Mouse (Mus musculus) forebrain, embryonic 10.5 days (tissue): ENCODE measurements around the gene Drc1. TPM values are rescaled to one million over a fixed set of nuclear protein-coding genes. Genes with fewer than 3 reads are reported as not detected.
A peak's percentile ranks its signal among the peaks of the same experiment; 100 is the strongest.

Experiments
- DNase-seq: peaks from one replicate; pipeline ENCODE4 v3.0.0-alpha.2; 2017; ENCODE audit warnings: low spot score; ENCODE audit errors: extremely low spot score
- H3K27ac ChIP-seq: fragments of 300-500 bp; sonication (generic); 2 replicates; pipeline ENCODE4 v1.5.1; 2016; ENCODE audit warnings: mild to moderate bottlenecking
- H3K27me3 ChIP-seq: fragments of 300-500 bp; sonication (generic); 2 replicates; pipeline ENCODE4 v1.6.1; 2016; ENCODE audit warnings: mild to moderate bottlenecking; ENCODE audit not compliant: poor library complexity, severe bottlenecking
- H3K36me3 ChIP-seq: fragments of 300-500 bp; sonication (generic); replicated peaks from 2 replicates; pipeline ENCODE4 v1.6.1; 2016; ENCODE audit warnings: mild to moderate bottlenecking, moderate library complexity
- H3K4me1 ChIP-seq: fragments of 300-500 bp; sonication (generic); 2 replicates; pipeline ENCODE4 v1.6.1; 2016
- H3K4me3 ChIP-seq: fragments of 300-500 bp; sonication (generic); 2 replicates; pipeline ENCODE4 v1.5.1; 2016; ENCODE audit warnings: mild to moderate bottlenecking, moderate library complexity
- H3K9me3 ChIP-seq: fragments of 300-500 bp; sonication (generic); 2 replicates; pipeline ENCODE4 v1.6.1; 2016; ENCODE audit warnings: mild to moderate bottlenecking, moderate library complexity
- WGBS: fragments of 180-500 bp; shearing (Covaris S2); methylation state at CpG from one replicate; pipeline ENCODE4 v1.1.7; 2016; 5-methylcytosine and 5-hydroxymethylcytosine counted together
- polyA plus RNA-seq: library from polyadenylated mRNA; unstranded; fragments of >200 nt; fragmentation: Nextera tagmentation; extraction: Ambion mirVana; gene quantifications from 2 replicates; pipeline ENCODE4 v1.2.1, GENCODE M21; 2016

The Drc1 gene
- polyA plus RNA-seq, 1 experiment from 2014 or later: 0.48 TPM

DNA sequence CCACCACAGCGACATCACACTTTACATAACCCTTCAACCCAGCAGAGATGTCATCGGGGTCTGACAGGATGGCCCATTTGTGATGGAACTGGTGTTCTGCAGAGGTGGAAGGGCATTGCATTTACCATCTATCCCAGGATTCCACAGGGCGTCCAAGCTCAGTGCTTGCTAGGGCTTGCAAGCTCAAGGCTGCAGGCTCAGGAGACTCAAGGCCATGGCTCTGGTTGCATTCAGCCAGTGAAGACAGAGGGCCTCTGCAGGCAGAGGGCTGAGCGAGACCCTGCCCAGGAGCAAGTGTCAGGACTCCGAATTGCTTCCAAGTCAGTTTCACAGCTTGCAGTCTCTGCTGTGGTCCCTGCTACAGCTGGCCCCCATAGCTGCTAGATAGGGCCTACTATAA, 108.6 kb downstream of the Drc1 start:
- no peaks in the 10 kb centered on the region for H3K9me3 ChIP-seq
- DNase-seq: no peak
- H3K4me3 ChIP-seq: no peak overlapping the region
- H3K27me3 ChIP-seq: no peaks in the 10 kb centered on the region; the same call in 1 of the 2 replicates
- no peak overlapping the region for H3K27ac ChIP-seq
- 85% methylated on average over 5 of the region's 5 CpGs for WGBS
- H3K36me3 ChIP-seq: no peaks in the 10 kb centered on the region
- no peaks in the 10 kb centered on the region for H3K4me1 ChIP-seq

DNA sequence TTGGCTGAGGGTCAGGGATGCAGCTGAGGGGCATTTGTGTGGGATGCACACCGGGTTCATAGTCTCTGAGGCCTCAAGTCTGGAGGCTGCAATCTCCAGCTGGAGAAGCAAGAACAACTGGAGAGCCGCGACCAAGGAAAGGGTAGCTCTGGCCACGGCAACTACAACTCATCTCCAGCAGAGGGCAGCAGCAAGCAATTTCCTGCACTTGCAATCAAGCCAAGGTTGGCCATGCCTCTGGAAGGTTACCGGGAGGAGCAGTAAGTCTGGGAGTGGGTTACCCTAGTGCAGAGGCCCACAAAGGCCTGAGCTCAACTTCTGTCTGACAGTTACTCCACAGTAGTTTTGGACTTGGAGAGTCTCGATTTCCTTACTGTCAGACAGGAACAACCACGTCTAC, 110.3 kb downstream of the Drc1 start:
- H3K27ac ChIP-seq: no peak overlapping the region
- H3K4me3 ChIP-seq: no peak overlapping the region
- 28% methylated on average over 7 of the region's 7 CpGs for WGBS
- no peaks in the 10 kb centered on the region; the same call in 1 of the 2 replicates for H3K27me3 ChIP-seq
- DNase-seq: peak; percentile 77
- H3K36me3 ChIP-seq: no peaks in the 10 kb centered on the region
- no peaks in the 10 kb centered on the region for H3K9me3 ChIP-seq
- no peaks in the 10 kb centered on the region for H3K4me1 ChIP-seq

DNA sequence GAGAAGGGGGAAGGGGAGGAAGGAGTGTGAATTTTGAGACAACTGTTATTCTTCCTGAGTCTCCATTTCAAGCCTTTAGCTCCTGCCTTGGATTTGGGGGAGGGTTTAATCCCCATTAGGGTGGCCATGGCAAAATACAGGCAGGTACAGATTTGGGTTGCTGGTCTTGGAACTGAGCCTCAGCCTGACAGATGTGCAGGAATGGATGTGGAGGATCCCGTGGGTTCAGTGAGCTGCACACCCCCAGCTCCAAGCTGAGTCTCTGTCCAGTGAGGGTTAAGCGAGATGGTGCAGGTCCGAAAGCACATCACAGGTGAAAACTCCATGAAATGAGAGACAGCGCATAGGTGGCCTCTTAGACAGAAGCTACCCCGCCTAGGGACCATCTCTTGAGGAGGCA, 119.3 kb downstream of the Drc1 start:
- H3K27ac ChIP-seq: peak overlapping the region; percentile 77
- 83% methylated on average over 5 of the region's 5 CpGs for WGBS

DNA sequence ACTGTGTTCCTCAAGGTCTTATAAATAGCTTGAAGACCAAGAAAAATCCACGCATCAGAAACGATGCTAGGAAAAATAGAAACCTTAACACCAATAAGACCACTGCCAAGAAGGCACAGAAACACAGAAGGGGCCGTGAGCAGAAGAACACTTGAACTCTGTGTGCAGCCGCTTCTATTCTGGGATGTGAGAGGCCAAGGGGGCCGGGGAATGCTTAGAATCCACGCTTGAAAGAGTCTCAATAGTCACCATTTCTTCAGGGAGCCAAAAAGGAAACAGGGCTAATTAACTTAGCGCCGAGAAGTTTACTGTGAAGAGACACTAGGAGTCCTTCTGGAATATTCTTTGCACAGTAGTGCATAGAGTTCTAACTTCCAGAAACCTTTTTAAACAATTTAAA, 120.0 kb downstream of the Drc1 start:
- H3K4me1 ChIP-seq: peaks cover 29% of the 10 kb centered on the region
- peaks cover 51% of the 10 kb centered on the region for H3K27me3 ChIP-seq
- H3K36me3 ChIP-seq: no peaks in the 10 kb centered on the region
- 15% methylated on average over 8 of the region's 8 CpGs for WGBS
- H3K4me3 ChIP-seq: no peak overlapping the region
- DNase-seq: peak; percentile 49
- 0 out of 2 replicates have a peak, but pooled peaks cover 6% of the 10 kb centered on the region for H3K9me3 ChIP-seq
- peak overlapping the region; percentile 77 for H3K27ac ChIP-seq

More for the DNA sequence above, 119.3 kb downstream of the Drc1 start:
- DNase-seq: no peak
- Histone ChIP-seq H3K9me3 (0 out of 2 replicates have a peak, but pooled peaks cover 6% of the 10 kb centered on the region), H3K4me1 (peaks cover 26% of the 10 kb centered on the region), H3K4me3 (no peak overlapping the region), H3K27me3 (peaks cover 51% of the 10 kb centered on the region), H3K36me3 (no peaks in the 10 kb centered on the region)

DNA sequence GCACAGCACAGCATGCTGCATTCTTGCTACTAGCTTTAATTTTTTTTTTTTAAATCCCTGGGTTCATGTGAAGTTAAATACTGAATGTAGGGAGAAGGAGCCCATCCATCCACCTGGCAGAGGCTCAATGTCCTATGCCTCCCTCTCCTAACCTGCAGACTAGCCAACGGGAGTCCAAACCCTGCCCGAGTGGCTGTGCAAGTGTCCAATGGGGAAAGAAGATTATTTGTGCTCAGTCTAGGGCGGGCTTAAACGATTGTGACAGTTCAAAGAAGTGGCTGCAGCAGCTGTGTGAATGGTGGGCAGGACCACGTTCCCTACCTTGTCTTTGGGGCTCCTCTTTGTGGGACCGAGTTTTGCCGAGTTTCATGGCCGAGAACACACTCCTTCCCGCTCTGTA, 125.7 kb downstream of the Drc1 start:
- no peaks in the 10 kb centered on the region for H3K9me3 ChIP-seq
- peak; percentile 34 for DNase-seq
- 12% methylated on average over 9 of the region's 9 CpGs for WGBS
- H3K4me1 ChIP-seq: peaks cover 26% of the 10 kb centered on the region
- peak overlapping the region; percentile 63; the same call in 1 of the 2 replicates for H3K27ac ChIP-seq
- H3K36me3 ChIP-seq: no peaks in the 10 kb centered on the region
- peaks cover 43% of the 10 kb centered on the region for H3K27me3 ChIP-seq
- peak overlapping the region; percentile 31; the same call in 1 of the 2 replicates for H3K4me3 ChIP-seq

DNA sequence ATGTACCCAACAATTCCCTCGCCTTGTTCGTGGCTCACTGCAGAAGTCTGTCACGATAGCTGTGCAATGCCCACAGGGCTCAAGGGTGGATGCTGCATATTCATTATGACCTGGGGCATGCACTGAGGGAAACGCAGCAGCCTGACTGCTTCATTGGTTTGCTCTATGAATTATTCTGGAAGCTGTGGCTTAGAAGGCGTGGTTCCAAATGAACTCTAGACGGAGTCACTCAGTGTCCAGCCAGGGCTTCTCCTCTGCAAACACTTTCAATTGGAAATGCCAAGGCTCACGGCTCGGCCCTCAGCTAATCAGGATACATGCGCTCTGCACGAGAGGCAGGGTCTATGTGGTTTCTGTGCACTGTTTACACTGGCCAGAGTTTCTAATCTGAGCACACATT, 130.3 kb downstream of the Drc1 start:
- Histone ChIP-seq H3K36me3 (no peaks in the 10 kb centered on the region), H3K27ac (no peak overlapping the region), H3K4me3 (no peak overlapping the region), H3K9me3 (no peaks in the 10 kb centered on the region), H3K27me3 (peaks cover 20% of the 10 kb centered on the region), H3K4me1 (peaks cover 25% of the 10 kb centered on the region)
- no peak for DNase-seq
- WGBS: 91% methylated on average over 10 of the region's 10 CpGs

DNA sequence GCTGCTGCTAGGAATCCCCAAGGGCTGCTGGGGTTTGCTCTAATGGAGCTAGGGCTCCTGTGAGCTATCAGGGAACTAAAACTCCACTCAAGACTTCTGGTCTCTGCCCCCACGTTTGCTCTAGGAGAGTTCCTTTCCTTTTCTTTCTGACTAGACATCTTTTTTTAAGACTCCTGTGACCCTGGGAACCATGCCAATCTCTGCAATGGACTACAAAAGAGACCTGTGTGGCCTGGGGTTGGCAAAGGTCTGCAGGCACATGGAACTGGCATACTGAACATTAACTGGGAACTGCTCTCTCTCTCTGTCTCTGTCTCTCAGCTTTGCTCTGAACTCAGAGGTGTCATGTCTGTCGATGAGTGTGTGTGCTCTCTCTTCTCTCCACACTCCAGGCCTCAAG, 134.2 kb downstream of the Drc1 start:
- WGBS: 73% methylated on average over 2 of the region's 2 CpGs
- H3K27ac ChIP-seq: no peak overlapping the region
- no peak for DNase-seq

DNA sequence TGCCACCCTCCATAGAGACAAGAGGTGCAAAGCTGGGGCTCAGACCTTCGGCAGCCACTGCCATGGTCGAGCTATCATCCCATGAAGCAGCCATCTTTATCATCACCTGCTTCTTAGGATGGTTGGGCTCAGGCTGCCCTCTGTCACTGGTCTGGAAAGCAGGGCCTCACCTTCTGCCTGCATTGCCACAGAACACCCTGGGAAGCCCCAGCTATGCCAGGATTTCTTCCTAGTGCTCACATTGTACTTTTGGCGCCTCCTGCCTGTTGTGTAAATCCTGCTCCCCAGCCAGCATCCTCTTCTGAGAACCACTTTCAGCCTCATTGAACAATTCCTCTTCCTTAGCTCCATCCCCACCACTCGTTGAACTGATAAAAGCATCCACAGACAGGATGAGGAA, 134.7 kb downstream of the Drc1 start:
- no peak for DNase-seq
- Histone ChIP-seq H3K9me3 (no peaks in the 10 kb centered on the region), H3K4me3 (no peak overlapping the region), H3K27me3 (peaks cover 13% of the 10 kb centered on the region), H3K27ac (0 out of 2 replicates have a peak overlapping the region, but pooled peaks have one; percentile 35), H3K4me1 (peaks cover 14% of the 10 kb centered on the region), H3K36me3 (no peaks in the 10 kb centered on the region)
- 55% methylated on average over 4 of the region's 4 CpGs for WGBS

More for the DNA sequence above, 134.2 kb downstream of the Drc1 start:
- peaks cover 14% of the 10 kb centered on the region for H3K4me1 ChIP-seq
- H3K27me3 ChIP-seq: peaks cover 13% of the 10 kb centered on the region
- H3K9me3 ChIP-seq: no peaks in the 10 kb centered on the region
- H3K36me3 ChIP-seq: no peaks in the 10 kb centered on the region
- no peak overlapping the region for H3K4me3 ChIP-seq

Other genes with a start within 250 kb of the Drc1 start
- 379 and 391 TPM in 2 replicates for gene Tyms, start 207.8 kb upstream of the Drc1 start, polyA plus RNA-seq
- gene Garem2, start 176.2 kb upstream of the Drc1 start, polyA plus RNA-seq: 2.9 and 3.3 TPM in 2 replicates
- gene 3110082J24Rik, start 175.3 kb upstream of the Drc1 start, polyA plus RNA-seq: 1.1 and 1.3 TPM in 2 replicates
- 104 and 109 TPM in 2 replicates for gene Hadha, start 126.2 kb upstream of the Drc1 start, polyA plus RNA-seq
- 111 and 112 TPM in 2 replicates for gene Hadhb, start 126.1 kb upstream of the Drc1 start, polyA plus RNA-seq
- gene Adgrf3, start 75.7 kb upstream of the Drc1 start, polyA plus RNA-seq: not detected in 2 replicates
- gene Selenoi, start 48.8 kb upstream of the Drc1 start, polyA plus RNA-seq: 22.7 and 23.6 TPM in 2 replicates
- 0.06 and 0.12 TPM in 2 replicates for gene Otof, start 180.5 kb downstream of the Drc1 start, polyA plus RNA-seq
- gene 1700001C02Rik, start 184.7 kb downstream of the Drc1 start, polyA plus RNA-seq: not detected in 2 replicates